Mouse (Mus musculus) CH12.LX (cell line): ENCODE results near the gene Mad1l1. TPM values are rescaled to one million over a fixed set of nuclear protein-coding genes. Genes with fewer than 3 reads are reported as not detected.

Experiments
- DNase-seq: peaks from one replicate; pipeline ENCODE4 v3.0.0-alpha.2; 2013; ENCODE audit errors: extremely low read depth
- H3K27ac ChIP-seq: 2 replicates; pipeline ENCODE4 v1.5.1; 2012; ENCODE audit warnings: low read depth, mild to moderate bottlenecking, control low read depth, moderate library complexity; ENCODE audit not compliant: insufficient read depth
- H3K27me3 ChIP-seq: replicated peaks from 2 replicates; pipeline ENCODE3; 2012; ENCODE audit warnings: inconsistent platforms
- H3K36me3 ChIP-seq, 2 experiments: replicated peaks in 1 of 2; 2 replicates each; pipeline versions ENCODE3 to v1.6.1; 2012; ENCODE audit warnings: inconsistent platforms in 1 of 2, low read length in 1 of 2, mild to moderate bottlenecking in 1 of 2, mixed read lengths in 1 of 2, moderate library complexity in 1 of 2; ENCODE audit not compliant: control insufficient read depth in 1 of 2, insufficient read depth in 1 of 2
- H3K4me1 ChIP-seq, 2 experiments: 2 replicates each; pipeline ENCODE4 v1.6.1; 2012; ENCODE audit warnings: inconsistent platforms in 1 of 2, moderate library complexity in 1 of 2; ENCODE audit not compliant: insufficient read depth in 2 of 2, control insufficient read depth in 1 of 2
- H3K4me2 ChIP-seq: 2 replicates; pipeline ENCODE4 v1.6.1; 2012; ENCODE audit warnings: low read depth, mild to moderate bottlenecking, control low read depth; ENCODE audit not compliant: poor library complexity, insufficient read depth, severe bottlenecking
- H3K4me3 ChIP-seq, 3 experiments: fragments of 150-350 bp in 1 of 3; sonication (generic) in 1 of 3; replicated peaks in 1 of 3; 2 replicates each; pipeline versions ENCODE3 to v1.5.1; 2011 to 2012; ENCODE audit warnings: low read depth in 2 of 3, low read length in 2 of 3, mild to moderate bottlenecking in 2 of 3, moderate library complexity in 2 of 3, control low read depth in 1 of 3, improper control_type of control experiment in 1 of 3, inconsistent platforms in 1 of 3, mixed read lengths in 1 of 3; ENCODE audit not compliant: poor library complexity in 1 of 3
- H3K79me2 ChIP-seq: replicated peaks from 2 replicates; pipeline ENCODE4 v1.6.1; 2012; ENCODE audit warnings: mild to moderate bottlenecking, moderate library complexity; ENCODE audit not compliant: control insufficient read depth, poor library complexity, insufficient read depth, severe bottlenecking; ENCODE audit errors: extremely low read depth
- H3K9ac ChIP-seq: 2 replicates; pipeline ENCODE4 v1.6.1; 2012; ENCODE audit warnings: low read depth, mild to moderate bottlenecking, control low read depth, moderate library complexity; ENCODE audit not compliant: insufficient read depth
- H3K9me3 ChIP-seq: replicated peaks from 2 replicates; pipeline ENCODE3; 2012; ENCODE audit warnings: low read length, inconsistent platforms, mixed read lengths
- CTCF ChIP-seq, 2 experiments: IDR thresholded peaks in 1 of 2; conservative IDR thresholded peaks in 1 of 2; 2 replicates each; pipeline ENCODE4 v1.5.1; 2011 to 2012; ENCODE audit warnings: low read depth in 2 of 2, low read length in 2 of 2, improper control_type of control experiment in 1 of 2, inconsistent platforms in 1 of 2, mild to moderate bottlenecking in 1 of 2, moderate library complexity in 1 of 2
- EP300 ChIP-seq: IDR thresholded peaks from 2 replicates; pipeline ENCODE4 v1.6.1; 2011; ENCODE audit warnings: low read length, improper control_type of control experiment
- ETS1 ChIP-seq: conservative IDR thresholded peaks from 2 replicates; pipeline ENCODE4 v1.6.1; 2012; ENCODE audit warnings: low read depth, mild to moderate bottlenecking, inconsistent platforms, low read length, improper control_type of control experiment, moderate library complexity
- HCFC1 ChIP-seq: IDR thresholded peaks from 2 replicates; pipeline ENCODE4 v1.6.1; 2012; ENCODE audit warnings: low read depth, mild to moderate bottlenecking, inconsistent platforms, low read length, improper control_type of control experiment
- IRF4 ChIP-seq: IDR thresholded peaks from 2 replicates; pipeline ENCODE4 v1.6.1; 2014; ENCODE audit warnings: low read depth, mild to moderate bottlenecking, inconsistent platforms, low read length, improper control_type of control experiment
- JUN ChIP-seq: IDR thresholded peaks from 2 replicates; pipeline ENCODE4 v1.6.1; 2011; ENCODE audit warnings: low read depth, mild to moderate bottlenecking, low read length, improper control_type of control experiment, moderate library complexity; ENCODE audit not compliant: insufficient read depth
- JUND ChIP-seq: conservative IDR thresholded peaks from 2 replicates; pipeline ENCODE4 v1.6.1; 2011; ENCODE audit warnings: low read depth, low read length, improper control_type of control experiment
- KAT2A ChIP-seq: IDR thresholded peaks from 2 replicates; pipeline ENCODE4 v1.6.1; 2012; ENCODE audit warnings: low read length, improper control_type of control experiment, inconsistent platforms; ENCODE audit not compliant: insufficient replicate concordance
- MAFK ChIP-seq: IDR thresholded peaks from 2 replicates; pipeline ENCODE4 v1.6.1; 2011; ENCODE audit warnings: low read length, improper control_type of control experiment; ENCODE audit not compliant: insufficient replicate concordance
- MAX ChIP-seq: IDR thresholded peaks from 2 replicates; pipeline ENCODE4 v1.6.1; 2011; ENCODE audit warnings: low read length, improper control_type of control experiment
- MEF2A ChIP-seq: IDR thresholded peaks from 2 replicates; pipeline ENCODE4 v1.6.1; 2014; ENCODE audit warnings: low read depth, mild to moderate bottlenecking, inconsistent platforms, low read length, improper control_type of control experiment, borderline replicate concordance
- POLR2A ChIP-seq: IDR thresholded peaks from 2 replicates; pipeline ENCODE4 v1.6.1; 2011; ENCODE audit warnings: low read depth, mild to moderate bottlenecking, improper control_type of control experiment, low read length
- POLR2AphosphoS2 ChIP-seq: IDR thresholded peaks from 2 replicates; pipeline ENCODE4 v1.6.1; 2011; ENCODE audit warnings: low read depth, low read length, improper control_type of control experiment
- RCOR1 ChIP-seq: conservative IDR thresholded peaks from 2 replicates; pipeline ENCODE4 v1.6.1; 2012; ENCODE audit warnings: low read depth, mild to moderate bottlenecking, inconsistent platforms, low read length, improper control_type of control experiment
- SIN3A ChIP-seq: IDR thresholded peaks from 2 replicates; pipeline ENCODE4 v1.6.1; 2012; ENCODE audit warnings: low read length, improper control_type of control experiment, inconsistent platforms
- SMC3 ChIP-seq: IDR thresholded peaks from 2 replicates; pipeline ENCODE4 v1.6.1; 2011; ENCODE audit warnings: low read depth, low read length, improper control_type of control experiment
- TBP ChIP-seq: conservative IDR thresholded peaks from 2 replicates; pipeline ENCODE4 v1.6.1; 2011; ENCODE audit warnings: low read depth, low read length, improper control_type of control experiment
- USF1 ChIP-seq: IDR thresholded peaks from 2 replicates; pipeline ENCODE4 v1.6.1; 2014; ENCODE audit warnings: low read depth, mild to moderate bottlenecking, inconsistent platforms, low read length, improper control_type of control experiment
- ZMIZ1 ChIP-seq: IDR thresholded peaks from 2 replicates; pipeline ENCODE4 v1.6.1; 2012; ENCODE audit warnings: low read depth, mild to moderate bottlenecking, inconsistent platforms, low read length, improper control_type of control experiment
- ZNF384 ChIP-seq: IDR thresholded peaks from 2 replicates; pipeline ENCODE4 v1.6.1; 2012; ENCODE audit warnings: low read depth, low read length, improper control_type of control experiment, inconsistent platforms
- dilution Hi-C: fragments of 300-500 bp; cut with MboI; formaldehyde crosslinking; loops from 2 replicates; pipeline ENCODE4 v1.14.3; 2020; ENCODE audit warnings: low sequenced_read_pairs; ENCODE audit not compliant: extremely low pct_unique_long_range_greater_than_20kb, extremely low pct_ligation_motif_present
- in situ Hi-C: fragments of 300-500 bp; cut with MboI; formaldehyde crosslinking; loops from 3 replicates; pipeline ENCODE4 v1.14.3; 2019; ENCODE audit warnings: low sequenced_read_pairs, low pct_ligation_motif_present, low pct_unique_long_range_greater_than_20kb, mixed read lengths
- polyA plus RNA-seq: library from polyadenylated mRNA; unstranded; fragments of >175 nt; gene quantifications from 2 replicates; pipeline ENCODE4 v1.2.1, GENCODE M21; 2012; ENCODE audit warnings: low read depth; ENCODE audit not compliant: insufficient read length
- total RNA-seq, 2 experiments: library from RNA; depleted of rRNA; stranded (reverse); fragments of 300-350 nt in 1 of 2; fragments of >200 nt in 1 of 2; gene quantifications; 2 replicates each; pipeline ENCODE4 v1.2.3; 2012 to 2014

Mad1l1 gene
- total and polyA plus RNA-seq, 3 experiments, result 24.8 to 45.6 (median 28.9) TPM

DNA sequence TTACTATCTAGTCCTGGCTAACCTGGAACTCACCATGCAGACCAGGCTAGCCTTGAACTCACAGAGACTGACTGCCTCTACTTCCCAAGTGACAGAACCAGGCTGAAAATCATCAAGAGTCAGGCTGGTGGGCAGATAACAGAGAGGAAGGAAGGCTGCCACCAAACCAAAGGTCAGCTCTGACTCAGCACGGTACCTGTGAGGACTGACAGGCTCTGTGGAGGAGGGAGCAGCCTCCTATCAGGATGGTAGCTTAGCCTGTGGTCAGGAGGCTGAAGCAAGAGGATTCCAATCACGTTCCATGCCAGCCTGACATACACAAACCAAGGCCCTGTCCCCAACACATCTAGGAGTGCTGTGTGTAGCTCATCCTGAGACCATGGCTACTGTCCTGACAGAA lies 54.3 kb downstream of the Mad1l1 start:
- no peak for DNase-seq
- in situ Hi-C loops, result no loop called here
- TF ChIP-seq RCOR1 (no peak), ZNF384 (no peak), SIN3A (no peak), KAT2A (no peak), TBP (no peak), POLR2A (no peak), ZMIZ1 (no peak), CTCF (conservative IDR thresholded peaks at IDR 0.05 in 1 of 2, IDR thresholded peaks at IDR 0.05 in 1 of 2; ENCODE audit: low read depth in 2 of 2, low read length in 2 of 2) (no peak), MAFK (no peak), POLR2AphosphoS2 (no peak), ETS1 (no peak), HCFC1 (no peak), MAX (no peak), USF1 (no peak), EP300 (no peak), SMC3 (no peak)
- Histone ChIP-seq H3K9me3 (no peaks in the 10 kb centered on the region), H3K9ac (no peak overlapping the region), H3K36me3 (peaks cover 4 to 57% of the 10 kb centered on the region in 2 experiments), H3K79me2 (no peaks in the 10 kb centered on the region; the same call in 1 of the 2 replicates), H3K27ac (no peak overlapping the region), H3K4me2 (no peak overlapping the region), H3K4me3 (no peak overlapping the region), H3K4me1 (peaks cover 17 to 41% of the 10 kb centered on the region in 2 experiments), H3K27me3 (no peaks in the 10 kb centered on the region)
- dilution Hi-C loops, result no loop called here

DNA sequence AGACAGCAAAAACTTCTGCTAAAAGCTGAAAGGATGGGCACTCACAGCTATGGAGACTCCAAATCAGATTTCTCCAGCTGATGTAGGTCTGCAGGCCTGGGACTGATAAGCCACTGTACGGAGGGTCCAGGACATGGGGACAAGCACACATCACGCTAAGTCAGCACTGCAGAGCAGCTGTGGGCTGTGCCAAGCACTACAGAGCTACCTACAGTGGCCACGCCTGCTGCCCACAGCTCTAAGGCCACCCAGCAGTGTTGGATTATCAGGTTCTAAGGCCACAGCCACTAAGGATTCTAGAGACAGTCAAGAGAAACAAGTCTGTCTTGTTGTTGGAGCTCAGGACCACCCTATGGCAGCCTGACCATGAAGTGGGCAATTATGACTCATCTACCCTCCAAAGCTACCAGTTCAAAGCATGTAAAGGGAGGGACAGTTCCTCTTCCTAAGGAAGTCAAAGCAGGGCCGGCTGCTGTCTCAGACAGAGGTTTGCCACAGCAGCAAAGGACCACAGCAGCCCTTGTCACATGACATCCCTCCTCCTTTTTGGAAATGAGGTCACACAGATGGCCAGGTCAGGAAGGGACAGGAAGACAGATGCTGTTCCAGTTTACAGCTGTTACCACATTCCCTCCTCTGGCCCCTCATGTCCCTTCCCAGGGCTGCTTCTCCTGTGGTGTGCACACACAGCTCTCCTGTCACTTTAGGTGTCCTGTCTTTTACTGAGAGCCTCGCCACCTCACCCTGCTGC lies 56.4 kb downstream of the Mad1l1 start:
- dilution Hi-C loops (no loop called here), in situ Hi-C loops (no loop called here)
- Histone ChIP-seq H3K36me3 (peaks cover 8 to 57% of the 10 kb centered on the region in 2 experiments), H3K9ac (no peak overlapping the region), H3K27me3 (no peaks in the 10 kb centered on the region), H3K79me2 (no peaks in the 10 kb centered on the region; the same call in 1 of the 2 replicates), H3K4me2 (no peak overlapping the region), H3K4me1 (peaks cover 17 to 40% of the 10 kb centered on the region in 2 experiments), H3K27ac (no peak overlapping the region), H3K9me3 (no peaks in the 10 kb centered on the region), H3K4me3 (no peak overlapping the region)
- peak; percentile 66 for DNase-seq
- no peak for TF ChIP-seq MAX
- TF ChIP-seq JUN, result no peak
- TF ChIP-seq USF1, result 0 out of 2 replicates have a peak, but pooled peaks have one; percentile 3
- TF ChIP-seq JUND, result 0 out of 2 replicates have a peak, but pooled peaks have one; percentile 7
- TF ChIP-seq IRF4, result 0 out of 2 replicates have a peak, but pooled peaks have one; percentile 24
- no peak for TF ChIP-seq MEF2A
- TF ChIP-seq EP300, result peak; percentile 52; the same call in 1 of the 2 replicates
